Mouse (Mus musculus): Measurements from ENCODE around the gene Igf2r.

The Igf2r gene

GRCm38 (mm10) chr17:12722622-12723021 is 46.8 kb downstream of the Igf2r start:
- no peak for DNase-seq (ENCODE audit: extremely low read depth, insufficient read length, low spot score)

- no peak for DNase-seq (ENCODE audit: extremely low read depth, insufficient read length, low spot score)
These were observed 48.2 kb downstream of the Igf2r start for GRCm38 (mm10) chr17:12721118-12721886.

- DNase-seq (ENCODE audit: extremely low read depth, insufficient read length, low spot score): no peak
These were observed 51.2 kb downstream of the Igf2r start for GRCm38 (mm10) chr17:12718251-12718650.

GRCm38 (mm10) chr17:12717445-12717844 is 52.0 kb downstream of the Igf2r start:
- no peak for DNase-seq (ENCODE audit: extremely low read depth, insufficient read length, low spot score)

GRCm38 (mm10) chr17:12715032-12715431 is 54.4 kb downstream of the Igf2r start:
- DNase-seq (ENCODE audit: extremely low read depth, insufficient read length, low spot score): no peak

- no peak for DNase-seq (ENCODE audit: extremely low read depth, insufficient read length, low spot score)
These were observed 55.3 kb downstream of the Igf2r start for GRCm38 (mm10) chr17:12714080-12714561.

GRCm38 (mm10) chr17:12712993-12713392 is 56.5 kb downstream of the Igf2r start:
- DNase-seq (ENCODE audit: extremely low read depth, insufficient read length, low spot score): no peak

- DNase-seq (ENCODE audit: extremely low read depth, insufficient read length, low spot score): no peak
These were observed 57.3 kb downstream of the Igf2r start for GRCm38 (mm10) chr17:12712191-12712590.

GRCm38 (mm10) chr17:12710976-12711375 is 58.5 kb downstream of the Igf2r start:
- no peak for DNase-seq (ENCODE audit: extremely low read depth, insufficient read length, low spot score)

- DNase-seq (ENCODE audit: extremely low read depth, insufficient read length, low spot score): no peak
These were observed 59.2 kb downstream of the Igf2r start for GRCm38 (mm10) chr17:12710050-12710780.

- DNase-seq (ENCODE audit: extremely low read depth, insufficient read length, low spot score): no peak
These were observed 61.1 kb downstream of the Igf2r start for GRCm38 (mm10) chr17:12708398-12708797.

GRCm38 (mm10) chr17:12706590-12707049 is 62.8 kb downstream of the Igf2r start:
- no peak for DNase-seq (ENCODE audit: extremely low read depth, insufficient read length, low spot score)

GRCm38 (mm10) chr17:12702901-12703300 is 66.6 kb downstream of the Igf2r start:
- no peak for DNase-seq (ENCODE audit: extremely low read depth, insufficient read length, low spot score)

- DNase-seq (ENCODE audit: extremely low read depth, insufficient read length, low spot score): no peak
These were observed 69.1 kb downstream of the Igf2r start for GRCm38 (mm10) chr17:12700373-12700772.

- DNase-seq (ENCODE audit: extremely low read depth, insufficient read length, low spot score): no peak
These were observed 77.6 kb downstream of the Igf2r start for GRCm38 (mm10) chr17:12691899-12692298.

GRCm38 (mm10) chr17:12689537-12689936 is 79.9 kb downstream of the Igf2r start:
- DNase-seq (ENCODE audit: extremely low read depth, insufficient read length, low spot score): no peak

- DNase-seq (ENCODE audit: extremely low read depth, insufficient read length, low spot score): no peak
These were observed 80.9 kb downstream of the Igf2r start for GRCm38 (mm10) chr17:12688427-12689110.

- no peak for DNase-seq (ENCODE audit: extremely low read depth, insufficient read length, low spot score)
These were observed 84.4 kb downstream of the Igf2r start for GRCm38 (mm10) chr17:12684928-12685624.

- no peak for DNase-seq (ENCODE audit: extremely low read depth, insufficient read length, low spot score)
These were observed 85.1 kb downstream of the Igf2r start for GRCm38 (mm10) chr17:12684412-12684811.

GRCm38 (mm10) chr17:12683582-12683981 is 85.9 kb downstream of the Igf2r start:
- DNase-seq (ENCODE audit: extremely low read depth, insufficient read length, low spot score): no peak

- DNase-seq (ENCODE audit: extremely low read depth, insufficient read length, low spot score): no peak
These were observed 91.2 kb downstream of the Igf2r start for GRCm38 (mm10) chr17:12678261-12678660.
